10 mouse cellular contexts compared by ENCODE assay signal in genomic region chr2:157074186-157074724, GRCm38 (mm10). TPM values are rescaled to one million over a fixed set of nuclear protein-coding genes. Genes with fewer than 3 reads are reported as not detected.
DNase-seq lines count a peak whose midpoint lies in the region; ATAC-seq and TF ChIP-seq lines count a peak whose summit lies in the region.
"Had no signal": no experiment of that assay in that cellular context is flagged by ENCODE, and none has a peak within 500 bp of the region (broad histone marks: within the 10 kb centered on the region; RNA-seq: fewer than 3 reads in every experiment).

No protein-coding gene starts in this region.

- WGBS in heart, embryonic 11.5 days (ENCODE audit: insufficient replicate concordance), result 78% methylated on average over 9 of the region's 9 CpGs
- WGBS in embryonic facial prominence, embryonic 12.5 days, result 80% methylated on average over 9 of the region's 9 CpGs
- 60% methylated on average over 9 of the region's 9 CpGs for WGBS in lung, embryonic 14.5 days

- TF ChIP-seq CTCF in Patski (IDR thresholded peaks at IDR 0.05), result no peak
- TF ChIP-seq CTCF in lung, embryonic 14.5 days (IDR thresholded peaks at IDR 0.05; ENCODE audit: low read depth), result no peak

- intact Hi-C loops in heart, postnatal 14 days (cut with DNase I), result no loop called here

- in situ Hi-C loops in Patski (cut with MboI; ENCODE audit: low pct_unique_long_range_greater_than_20kb), result no loop called here

- DNase-seq in heart, postnatal 14 days, result no peak
- DNase-seq in Patski (ENCODE audit: low read depth, low spot score), result peak; percentile 71
- no peak for DNase-seq in lung, embryonic 14.5 days
- no peak for DNase-seq in B cell, adult 2 months
- no peak for DNase-seq in frontal cortex, postnatal 14 days (ENCODE audit: low spot score in 2 of 2)
- no peak for DNase-seq in spleen, postnatal 36 days (ENCODE audit: low spot score in 2 of 2)

- CTCF ChIA-PET in Patski (lab: Charles Lee), result interaction anchor here (1.2 to 2.0 kb wide), 3 partner anchors 12 to 50 kb away, joined by 3 to 4 read pairs (median 4); no protein-coding TSS in a partner anchor

- H3K9ac ChIP-seq in heart, embryonic 11.5 days (ENCODE audit: low read depth, low read length), result no peak overlapping the region
- H3K9ac ChIP-seq in embryonic facial prominence, embryonic 12.5 days, result no peak overlapping the region
- peak overlapping the region; percentile 32; the same call in 1 of the 2 replicates for H3K9ac ChIP-seq in lung, embryonic 14.5 days

- H3K27ac ChIP-seq in heart, embryonic 11.5 days (ENCODE audit: low read depth, low read length), result 0 out of 2 replicates have a peak overlapping the region, but pooled peaks have one; percentile 29
- H3K27ac ChIP-seq in embryonic facial prominence, embryonic 12.5 days, result no peak overlapping the region
- peak overlapping the region; percentile 73 for H3K27ac ChIP-seq in lung, embryonic 14.5 days (ENCODE audit: low read depth)

- ATAC-seq in heart, embryonic 11.5 days (replicated peaks; ENCODE audit: insufficient number of reproducible peaks, low FRiP score, low TSS enrichment), result no peak
- no peak for ATAC-seq in Patski
- ATAC-seq in embryonic facial prominence, embryonic 12.5 days (ENCODE audit: insufficient number of reproducible peaks, insufficient read depth, low FRiP score, low TSS enrichment), result no peak
- no peak for ATAC-seq in lung, embryonic 14.5 days (ENCODE audit: insufficient read depth)

- H3K27me3 ChIP-seq in heart, embryonic 11.5 days (ENCODE audit: control insufficient read depth, insufficient read depth, low read length), result no peaks in the 10 kb centered on the region
- no peaks in the 10 kb centered on the region for H3K27me3 ChIP-seq in Patski
- no peaks in the 10 kb centered on the region for H3K27me3 ChIP-seq in embryonic facial prominence, embryonic 12.5 days
- H3K27me3 ChIP-seq in lung, embryonic 14.5 days (ENCODE audit: insufficient read depth, low read length), result no peaks in the 10 kb centered on the region

- H3K4me2 ChIP-seq in heart, embryonic 11.5 days, result no peak overlapping the region
- peak overlapping the region; percentile 89; the same call in 1 of the 2 replicates for H3K4me2 ChIP-seq in embryonic facial prominence, embryonic 12.5 days (replicated peaks)
- peak overlapping the region; percentile 96 for H3K4me2 ChIP-seq in lung, embryonic 14.5 days

- no peaks in the 10 kb centered on the region; the same call in 1 of the 2 replicates for H3K36me3 ChIP-seq in heart, embryonic 11.5 days (ENCODE audit: control insufficient read depth, insufficient read depth, low read length)
- peaks cover 13% of the 10 kb centered on the region for H3K36me3 ChIP-seq in embryonic facial prominence, embryonic 12.5 days
- H3K36me3 ChIP-seq in lung, embryonic 14.5 days (ENCODE audit: insufficient read depth), result peaks cover 32% of the 10 kb centered on the region
- H3K36me3 ChIP-seq: G1E had no signal

- peaks cover 88% of the 10 kb centered on the region for H3K4me1 ChIP-seq in heart, embryonic 11.5 days (ENCODE audit: control insufficient read depth, insufficient read depth, low read length)
- peaks cover 82% of the 10 kb centered on the region for H3K4me1 ChIP-seq in embryonic facial prominence, embryonic 12.5 days
- H3K4me1 ChIP-seq in lung, embryonic 14.5 days (ENCODE audit: insufficient read depth), result peaks cover 74% of the 10 kb centered on the region

- H3K9me3 ChIP-seq in heart, embryonic 11.5 days (replicated peaks; ENCODE audit: control insufficient read depth, low read length), result no peaks in the 10 kb centered on the region
- H3K9me3 ChIP-seq in embryonic facial prominence, embryonic 12.5 days, result no peaks in the 10 kb centered on the region
- no peaks in the 10 kb centered on the region for H3K9me3 ChIP-seq in lung, embryonic 14.5 days (ENCODE audit: low read depth, low read length)

- POLR2A ChIA-PET in Patski (lab: Charles Lee), result no interaction called here

- H3K4me3 ChIP-seq in heart, embryonic 11.5 days (ENCODE audit: low read depth, low read length), result no peak overlapping the region
- no peak overlapping the region for H3K4me3 ChIP-seq in embryonic facial prominence, embryonic 12.5 days
- H3K4me3 ChIP-seq in lung, embryonic 14.5 days (ENCODE audit: low read depth, low read length), result peak overlapping the region; percentile 12; the same call in 1 of the 2 replicates

RNA-seq across cellular contexts. Expression of gene Soga1, which starts 4.8 kb away (rescaled TPM):
- polyA plus RNA-seq in heart, embryonic 11.5 days (2014; fragmentation: Nextera tagmentation; extraction: Ambion mirVana), result 3.4 and 3.6 TPM in 2 replicates
- 10 to 100 TPM; 22.8 to 23.8 TPM for total RNA-seq in heart, postnatal 14 days (2021)
- polyA plus RNA-seq in Patski (2021), result 35.3 TPM
- 5.7 and 7.8 TPM in 2 replicates for polyA plus RNA-seq in embryonic facial prominence, embryonic 12.5 days (2016; fragmentation: Nextera tagmentation; extraction: Ambion mirVana)
- polyA plus RNA-seq in lung, embryonic 14.5 days (2014; fragmentation: Nextera tagmentation; extraction: Ambion mirVana), result 8.6 and 8.9 TPM in 2 replicates

RNA-seq across cellular contexts. Expression of gene Tldc2, which starts 12.6 kb away (rescaled TPM):
- 0.26 TPM in 1 of 2 replicates, not detected in the other for polyA plus RNA-seq in heart, embryonic 11.5 days (2014; fragmentation: Nextera tagmentation; extraction: Ambion mirVana)
- total RNA-seq in heart, postnatal 14 days (2021), result not detected
- polyA plus RNA-seq in Patski (2021), result 0.33 TPM
- not detected in 2 replicates for polyA plus RNA-seq in embryonic facial prominence, embryonic 12.5 days (2016; fragmentation: Nextera tagmentation; extraction: Ambion mirVana)
- not detected in 2 replicates for polyA plus RNA-seq in lung, embryonic 14.5 days (2014; fragmentation: Nextera tagmentation; extraction: Ambion mirVana)
- total RNA-seq: G1E had no signal
- polyA plus RNA-seq: G1E; gonadal fat pad, adult 2 months had no signal
